Mouse (Mus musculus) liver, embryonic 11.5 days (tissue): Measurements from ENCODE around the gene Creld2. TPM values are rescaled to one million over a fixed set of nuclear protein-coding genes. Genes with fewer than 3 reads are reported as not detected.

Experiments
- ATAC-seq: fragments of 200-750 bp; cut with Nextera tagmentation; replicated peaks from 2 replicates; pipeline ENCODE4 v1.8.0; 2017; ENCODE audit warnings: moderate number of reproducible peaks, mild to moderate bottlenecking, moderate TSS enrichment, moderate library complexity; ENCODE audit not compliant: low FRiP score
- DNase-seq: peaks from one replicate; pipeline ENCODE4 v3.0.0-alpha.2; 2017; ENCODE audit warnings: low spot score
- H3K27ac ChIP-seq: fragments of 300-500 bp; sonication (generic); 2 replicates; pipeline ENCODE4 v1.5.1; 2014; ENCODE audit warnings: mild to moderate bottlenecking, low read depth, low read length, control low read depth
- H3K27me3 ChIP-seq: fragments of 300-500 bp; sonication (generic); replicated peaks from 2 replicates; pipeline ENCODE4 v1.6.1; 2014; ENCODE audit warnings: low read length, mixed read lengths; ENCODE audit not compliant: control insufficient read depth, insufficient read depth
- H3K36me3 ChIP-seq: fragments of 300-500 bp; sonication (generic); 2 replicates; pipeline ENCODE4 v1.6.1; 2014; ENCODE audit warnings: mild to moderate bottlenecking, low read length, moderate library complexity, mixed read lengths; ENCODE audit not compliant: control insufficient read depth, insufficient read depth
- H3K4me1 ChIP-seq: fragments of 300-500 bp; sonication (generic); replicated peaks from 2 replicates; pipeline ENCODE4 v1.6.1; 2014; ENCODE audit warnings: low read length, mixed read lengths; ENCODE audit not compliant: control insufficient read depth, insufficient read depth
- H3K4me2 ChIP-seq: fragments of 300-500 bp; sonication (generic); 2 replicates; pipeline ENCODE4 v1.6.1; 2014; ENCODE audit warnings: mild to moderate bottlenecking, control low read depth, moderate library complexity
- H3K4me3 ChIP-seq: fragments of 300-500 bp; sonication (generic); 2 replicates; pipeline ENCODE4 v1.5.1; 2014; ENCODE audit warnings: low read depth, low read length, control low read depth
- H3K9ac ChIP-seq: fragments of 300-500 bp; sonication (generic); 2 replicates; pipeline ENCODE4 v1.6.1; 2014; ENCODE audit warnings: low read depth, low read length, control low read depth
- H3K9me3 ChIP-seq: fragments of 300-500 bp; sonication (generic); 2 replicates; pipeline ENCODE4 v1.6.1; 2016; ENCODE audit warnings: low read length, inconsistent platforms, mixed read lengths; ENCODE audit not compliant: control insufficient read depth
- WGBS: fragments of 180-500 bp; shearing (Covaris S2); extraction: QIAGEN DNeasy Blood & Tissue Kit; methylation state at CpG from one replicate; pipeline ENCODE4 v1.1.7; 2014; 5-methylcytosine and 5-hydroxymethylcytosine counted together
- polyA plus RNA-seq: library from polyadenylated mRNA; unstranded; fragments of >200 nt; fragmentation: Nextera tagmentation; extraction: Ambion mirVana; gene quantifications from 2 replicates; pipeline ENCODE4 v1.2.1, GENCODE M21; 2014

Gene Creld2
- polyA plus RNA-seq, 1 experiment from 2014 or later: 109 TPM

DNA sequence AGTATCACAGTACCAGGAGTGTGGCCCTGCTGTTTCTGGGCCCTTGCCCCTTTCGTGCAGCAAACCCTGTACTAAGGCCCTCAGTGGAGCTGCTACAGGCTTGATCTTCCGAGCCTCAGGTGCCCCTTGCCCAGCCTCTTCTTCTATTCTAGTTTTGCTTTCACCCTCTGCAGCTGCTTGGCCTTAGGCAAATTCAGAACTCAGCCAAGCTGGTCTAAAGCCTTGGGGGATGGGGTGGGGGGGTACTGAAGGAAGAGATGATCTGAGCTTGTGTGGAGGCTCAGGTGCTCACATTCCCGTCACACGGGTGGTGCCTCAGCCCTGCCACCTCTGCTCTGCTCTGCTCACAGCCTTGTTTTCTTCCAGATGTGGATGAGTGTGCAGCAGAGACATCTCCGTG, 3.9 kb downstream of the Creld2 start:
- no peak for ATAC-seq
- Histone ChIP-seq H3K27me3 (no peaks in the 10 kb centered on the region), H3K36me3 (peaks cover 26% of the 10 kb centered on the region), H3K9me3 (no peaks in the 10 kb centered on the region), H3K4me3 (no peak overlapping the region), H3K4me2 (no peak overlapping the region), H3K4me1 (no peaks in the 10 kb centered on the region), H3K27ac (no peak overlapping the region), H3K9ac (no peak overlapping the region)
- WGBS: 86% methylated on average over 5 of the region's 5 CpGs
- no peak for DNase-seq

DNA sequence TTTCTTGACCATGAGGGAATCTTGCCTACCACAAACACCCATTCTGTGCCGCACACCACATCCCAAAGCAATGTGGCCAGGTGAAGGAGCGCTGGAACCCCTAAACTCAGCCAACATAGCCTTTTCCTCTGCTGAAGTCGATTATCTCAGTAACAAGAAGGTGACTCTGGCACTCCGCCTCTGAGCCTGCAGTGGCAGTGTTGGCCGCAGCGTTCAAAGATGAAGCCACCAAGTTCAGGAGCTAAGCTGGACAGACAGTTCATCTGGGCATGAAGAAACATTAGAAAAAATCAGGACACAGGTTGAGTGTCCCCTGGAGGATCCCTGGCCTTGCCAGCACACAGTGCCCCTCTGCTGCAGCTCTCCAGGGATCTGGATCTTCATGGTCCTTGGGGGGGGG, 8.0 kb downstream of the Creld2 start:
- ATAC-seq (no peak), DNase-seq (no peak)
- Histone ChIP-seq H3K9me3 (no peaks in the 10 kb centered on the region), H3K27me3 (no peaks in the 10 kb centered on the region), H3K4me2 (no peak overlapping the region), H3K27ac (no peak overlapping the region), H3K4me1 (no peaks in the 10 kb centered on the region), H3K36me3 (peaks cover 26% of the 10 kb centered on the region), H3K9ac (no peak overlapping the region), H3K4me3 (no peak overlapping the region)
- 90% methylated on average over 6 of the region's 6 CpGs for WGBS

DNA sequence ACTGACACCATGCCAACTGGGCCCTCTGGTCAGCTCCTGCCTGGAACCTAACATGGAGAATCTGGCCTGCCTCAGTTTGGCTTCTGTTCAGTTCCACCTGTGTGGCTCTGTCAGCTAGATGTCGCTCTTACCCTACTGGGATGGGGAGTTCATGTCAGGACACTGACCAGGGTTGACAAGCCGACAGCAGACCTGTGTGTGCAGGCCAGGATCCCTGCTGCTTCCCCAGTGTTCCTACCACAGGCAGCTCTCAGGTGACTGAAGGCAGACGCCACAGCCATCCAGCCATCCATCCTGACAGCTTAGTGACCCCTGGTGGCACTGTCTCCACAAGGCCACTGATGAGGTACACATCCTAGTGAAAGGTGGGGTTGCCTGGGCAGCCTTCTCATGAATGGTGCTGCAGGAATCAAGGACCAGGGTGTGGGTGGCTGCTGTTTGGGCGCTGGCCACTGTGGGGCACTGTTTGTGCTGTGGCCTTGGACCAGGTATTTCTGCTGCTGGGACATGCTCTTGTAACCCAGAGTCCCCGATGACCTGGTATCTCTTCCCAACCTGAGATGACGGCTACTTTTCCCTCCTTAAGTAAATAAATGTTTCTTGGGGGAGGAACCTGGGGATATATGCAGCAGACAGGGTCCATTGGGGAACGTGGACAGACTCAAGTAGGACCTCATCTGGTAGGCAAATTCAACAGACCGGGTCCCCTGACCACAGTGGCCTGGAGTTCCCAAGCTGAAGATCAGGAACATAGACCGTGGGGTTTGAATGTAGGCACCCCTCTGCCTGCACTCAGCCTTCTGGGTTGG, 8.7 kb downstream of the Creld2 start:
- Histone ChIP-seq H3K4me1 (no peaks in the 10 kb centered on the region; the same call in none of the 2 replicates), H3K27ac (no peak overlapping the region), H3K9me3 (no peaks in the 10 kb centered on the region), H3K36me3 (peaks cover 22% of the 10 kb centered on the region), H3K4me3 (no peak overlapping the region), H3K27me3 (no peaks in the 10 kb centered on the region), H3K4me2 (no peak overlapping the region), H3K9ac (no peak overlapping the region)
- DNase-seq (peak; percentile 74), ATAC-seq (peak; percentile 65)
- 31% methylated on average over 9 of the region's 9 CpGs for WGBS

DNA sequence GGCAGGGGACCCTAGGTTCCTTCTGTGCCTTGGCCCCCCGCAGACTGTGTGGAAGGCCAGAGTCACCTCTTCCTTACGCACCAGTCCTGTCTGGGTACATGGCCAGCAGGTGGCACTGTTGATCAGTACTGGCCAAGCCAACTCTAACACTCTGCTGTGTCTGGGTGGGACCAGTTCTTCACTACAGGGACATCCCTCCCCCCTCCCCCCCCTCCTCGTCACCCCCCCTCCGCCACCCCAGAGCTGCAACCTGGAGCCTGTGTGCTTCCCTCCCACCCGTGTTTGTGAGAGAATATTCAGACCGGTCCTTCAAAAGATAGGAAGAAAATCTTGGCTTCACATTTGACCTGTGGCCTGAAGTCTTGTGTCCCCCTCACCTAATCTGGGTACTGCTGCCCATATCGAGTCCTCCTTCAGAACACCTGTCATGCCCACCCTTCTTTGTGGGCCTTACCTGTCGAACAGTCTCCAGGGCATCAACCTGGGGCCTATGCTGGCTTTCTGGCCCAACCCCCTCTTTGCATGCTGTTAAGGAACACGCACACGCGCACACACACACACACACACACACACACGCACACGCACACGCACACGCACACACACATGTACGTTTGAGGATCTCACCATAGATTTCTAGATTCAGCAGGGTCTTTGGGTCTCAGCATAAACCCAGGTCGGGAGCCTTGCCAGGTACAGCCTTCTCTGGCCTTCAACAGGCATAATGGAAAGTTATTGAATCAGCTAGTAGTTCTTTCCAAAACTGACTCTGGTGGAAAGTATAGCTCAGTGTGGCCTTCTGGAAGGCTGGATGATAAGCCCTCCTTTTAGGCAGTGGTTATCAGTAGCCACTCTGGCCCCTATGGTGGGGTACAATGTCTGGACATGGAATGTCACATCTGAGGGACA, 9.6 kb downstream of the Creld2 start:
- H3K9me3 ChIP-seq: no peaks in the 10 kb centered on the region
- no peaks in the 10 kb centered on the region; the same call in none of the 2 replicates for H3K4me1 ChIP-seq
- 52% methylated on average over 17 of the region's 17 CpGs for WGBS
- H3K4me2 ChIP-seq: no peak overlapping the region
- H3K9ac ChIP-seq: no peak overlapping the region
- peaks cover 16% of the 10 kb centered on the region for H3K36me3 ChIP-seq
- no peak overlapping the region for H3K27ac ChIP-seq
- ATAC-seq (peak; percentile 78), DNase-seq (peak; percentile 81)
- H3K27me3 ChIP-seq: no peaks in the 10 kb centered on the region
- no peak overlapping the region for H3K4me3 ChIP-seq

DNA sequence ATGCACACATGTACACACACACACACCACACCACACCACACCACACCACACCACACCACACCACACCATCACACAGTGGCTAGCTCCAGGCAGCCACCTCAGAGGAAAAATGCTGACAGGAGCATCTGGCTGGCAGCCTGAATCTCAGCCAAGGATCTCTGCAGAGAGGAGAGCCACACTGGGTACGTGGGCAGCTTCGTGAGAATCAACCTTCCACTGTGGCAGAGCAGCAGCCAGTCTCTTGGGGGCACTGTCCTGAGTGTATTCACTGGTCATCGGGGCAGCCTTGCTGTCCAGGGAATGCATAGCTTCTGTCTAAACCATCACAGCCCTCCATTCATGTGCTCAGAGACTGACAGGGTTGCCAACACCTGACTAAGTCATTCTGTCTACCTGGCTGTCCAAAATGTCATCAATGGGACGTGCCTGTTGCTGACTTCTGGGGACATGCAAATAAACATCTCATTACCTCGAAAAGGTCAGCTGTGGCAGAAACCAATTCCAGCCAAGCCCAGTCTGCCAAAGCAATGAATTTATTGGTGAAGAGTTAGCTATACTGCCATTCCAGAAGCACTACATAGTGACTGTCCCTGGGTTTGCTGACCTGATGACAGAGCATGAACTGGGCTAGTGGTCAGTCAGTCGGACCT, 10.5 kb downstream of the Creld2 start:
- Histone ChIP-seq H3K4me2 (no peak overlapping the region), H3K4me1 (no peaks in the 10 kb centered on the region; the same call in none of the 2 replicates), H3K27ac (no peak overlapping the region), H3K36me3 (peaks cover 11% of the 10 kb centered on the region), H3K4me3 (no peak overlapping the region), H3K9me3 (no peaks in the 10 kb centered on the region), H3K9ac (no peak overlapping the region), H3K27me3 (no peaks in the 10 kb centered on the region)
- WGBS: 69% methylated on average over 6 of the region's 6 CpGs
- DNase-seq (no peak), ATAC-seq (no peak)

DNA sequence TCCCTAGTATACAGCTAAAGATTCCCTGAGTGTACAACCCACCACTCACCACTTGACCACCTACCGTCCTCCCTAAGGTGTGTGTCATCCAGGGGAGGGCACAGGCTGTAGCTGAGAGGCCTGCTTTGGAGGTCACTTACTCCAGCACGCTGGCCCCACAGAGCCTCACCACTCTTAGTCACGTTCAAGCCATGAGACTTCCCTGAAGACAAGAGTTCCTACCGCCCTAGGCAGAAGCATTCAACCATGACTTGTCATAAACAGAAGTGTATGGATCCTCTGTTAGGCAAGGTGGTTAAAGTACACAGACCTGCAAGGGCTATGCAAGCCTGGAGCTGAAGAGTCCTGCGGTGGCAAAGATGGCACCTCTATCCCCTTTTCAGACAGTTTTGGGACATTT, 11.2 kb downstream of the Creld2 start:
- Histone ChIP-seq H3K4me2 (no peak overlapping the region), H3K4me3 (no peak overlapping the region), H3K9ac (no peak overlapping the region), H3K36me3 (peaks cover 4% of the 10 kb centered on the region; the same call in 1 of the 2 replicates), H3K9me3 (no peaks in the 10 kb centered on the region), H3K4me1 (no peaks in the 10 kb centered on the region; the same call in none of the 2 replicates), H3K27me3 (no peaks in the 10 kb centered on the region), H3K27ac (no peak overlapping the region)
- 70% methylated on average over 5 of the region's 5 CpGs for WGBS
- DNase-seq: no peak
- ATAC-seq: no peak

DNA sequence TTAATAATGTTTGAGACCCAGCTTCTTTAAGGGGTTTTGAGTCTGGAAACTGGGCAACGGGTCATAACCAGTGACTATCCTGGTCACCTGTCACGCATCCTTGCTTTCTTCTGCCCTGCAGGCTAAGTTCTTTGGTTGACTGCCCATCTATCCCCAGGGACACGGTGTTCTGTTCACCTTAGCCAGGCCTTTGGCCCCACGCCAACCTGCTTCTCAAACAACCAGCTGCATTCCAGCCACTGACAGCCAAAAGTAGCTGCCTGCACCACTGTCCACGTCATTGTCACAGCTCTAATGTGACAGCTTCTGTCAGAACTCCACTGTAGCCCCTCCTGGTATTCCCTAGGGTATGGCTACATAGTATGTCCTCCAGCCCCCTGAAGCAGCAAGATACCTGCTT, 12.0 kb downstream of the Creld2 start:
- no peak for DNase-seq
- ATAC-seq: no peak
- H3K9me3 ChIP-seq: no peaks in the 10 kb centered on the region
- no peak overlapping the region for H3K27ac ChIP-seq
- no peak overlapping the region for H3K9ac ChIP-seq
- no peak overlapping the region for H3K4me2 ChIP-seq
- no peak overlapping the region for H3K4me3 ChIP-seq
- no peaks in the 10 kb centered on the region; the same call in none of the 2 replicates for H3K4me1 ChIP-seq
- WGBS: 61% methylated on average over 5 of the region's 5 CpGs
- no peaks in the 10 kb centered on the region for H3K27me3 ChIP-seq
- H3K36me3 ChIP-seq: no peaks in the 10 kb centered on the region

DNA sequence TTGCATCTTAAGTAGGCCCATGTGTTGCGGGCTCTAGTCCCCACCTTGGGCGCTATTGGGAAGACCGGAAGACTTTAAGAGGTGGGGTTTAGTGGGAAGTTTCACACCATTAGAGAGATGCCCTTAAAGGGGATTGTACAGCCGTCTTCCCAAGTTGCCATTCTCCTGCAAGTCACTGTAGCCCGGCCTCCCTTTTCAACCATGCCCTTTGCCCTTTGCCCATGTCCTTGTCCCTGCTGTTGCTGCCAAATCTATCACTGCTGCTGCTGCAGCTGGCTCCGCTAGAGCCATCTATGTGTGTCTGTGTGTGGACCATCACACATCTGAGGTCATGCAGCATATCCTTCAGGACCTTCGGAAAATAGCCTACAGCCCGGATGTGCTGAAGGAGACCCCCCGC, 13.1 kb downstream of the Creld2 start:
- ATAC-seq: no peak
- 73% methylated on average over 9 of the region's 9 CpGs for WGBS
- no peaks in the 10 kb centered on the region for H3K36me3 ChIP-seq
- H3K9ac ChIP-seq: 0 out of 2 replicates have a peak overlapping the region, but pooled peaks have one; percentile 8
- DNase-seq: no peak
- H3K4me1 ChIP-seq: peaks cover under 1% of the 10 kb centered on the region
- no peaks in the 10 kb centered on the region for H3K27me3 ChIP-seq
- no peaks in the 10 kb centered on the region for H3K9me3 ChIP-seq
- H3K27ac ChIP-seq: no peak overlapping the region
- H3K4me2 ChIP-seq: no peak overlapping the region
- no peak overlapping the region for H3K4me3 ChIP-seq
